Mouse (Mus musculus): ENCODE data around the gene Higd1a.

- TF ChIP-seq POLR2A (IDR thresholded peaks at IDR 0.05; ENCODE audit: control insufficient read depth, extremely low read depth, insufficient read depth, low read length, poor library complexity) = no peak
- no peak for TF ChIP-seq CTCF (IDR thresholded peaks at IDR 0.05; ENCODE audit: borderline replicate concordance, control insufficient read depth, extremely low read depth, insufficient read depth, low read length, poor library complexity)
Observed at GRCm38 (mm10) chr9:121833825-121834224, 24.3 kb downstream of the Higd1a start.
